Mouse (Mus musculus) neural tube, embryonic 13.5 days (tissue): ENCODE results near the gene Oas1g. TPM values are rescaled to one million over a fixed set of nuclear protein-coding genes. Genes with fewer than 3 reads are reported as not detected.
"Not testable (repeated sequence)": the region's sequence is repeated elsewhere in the genome, so short reads cannot be mapped to it uniquely, and the experiment has no call there.

Source experiments
- ATAC-seq: fragments of 200-750 bp; cut with Nextera tagmentation; 2 replicates; pipeline ENCODE4 v1.8.0; 2017; ENCODE audit warnings: low read depth, mild to moderate bottlenecking, moderate TSS enrichment, moderate library complexity
- H3K27ac ChIP-seq: fragments of 300-500 bp; sonication (generic); replicated peaks from 2 replicates; pipeline ENCODE4 v1.5.1; 2015; ENCODE audit warnings: moderate library complexity, mild to moderate bottlenecking, inconsistent platforms
- H3K27me3 ChIP-seq: fragments of 300-500 bp; sonication (generic); 2 replicates; pipeline ENCODE4 v1.6.1; 2015; ENCODE audit warnings: mild to moderate bottlenecking, inconsistent platforms
- H3K36me3 ChIP-seq: fragments of 300-500 bp; sonication (generic); 2 replicates; pipeline ENCODE4 v1.6.1; 2015; ENCODE audit warnings: mild to moderate bottlenecking, inconsistent platforms
- H3K4me1 ChIP-seq: fragments of 300-500 bp; sonication (generic); replicated peaks from 2 replicates; pipeline ENCODE4 v1.6.1; 2015; ENCODE audit warnings: inconsistent platforms
- H3K4me2 ChIP-seq: fragments of 300-500 bp; sonication (generic); 2 replicates; pipeline ENCODE4 v1.6.1; 2015; ENCODE audit warnings: inconsistent platforms, mild to moderate bottlenecking, moderate library complexity
- H3K4me3 ChIP-seq: fragments of 300-500 bp; sonication (generic); 2 replicates; pipeline ENCODE4 v1.5.1; 2015; ENCODE audit warnings: mild to moderate bottlenecking, inconsistent platforms
- H3K9ac ChIP-seq: fragments of 300-500 bp; sonication (generic); 2 replicates; pipeline ENCODE4 v1.6.1; 2015; ENCODE audit warnings: moderate library complexity, mild to moderate bottlenecking, inconsistent platforms
- H3K9me3 ChIP-seq: fragments of 300-500 bp; sonication (generic); 2 replicates; pipeline ENCODE4 v1.6.1; 2016; ENCODE audit warnings: inconsistent platforms
- WGBS: fragments of 180-500 bp; shearing (Covaris S2); methylation state at CpG from one replicate; pipeline ENCODE4 v1.1.7; 2015; 5-methylcytosine and 5-hydroxymethylcytosine counted together
- polyA plus RNA-seq: library from polyadenylated mRNA; unstranded; fragments of >200 nt; fragmentation: Nextera tagmentation; extraction: Ambion mirVana; gene quantifications from 2 replicates; pipeline ENCODE4 v1.2.1, GENCODE M21; 2015

Gene Oas1g
- polyA plus RNA-seq = 0.46 TPM in 1 of 2 replicates, not detected in the other

GRCm38 (mm10) chr5:120887413-120887812 is at the start of gene Oas1g:
Oas1g (minus strand) TSS chr5:120887613.
- 25% methylated on average over 6 of the region's 9 CpGs for WGBS
- not testable (repeated sequence) for ATAC-seq

DNA sequence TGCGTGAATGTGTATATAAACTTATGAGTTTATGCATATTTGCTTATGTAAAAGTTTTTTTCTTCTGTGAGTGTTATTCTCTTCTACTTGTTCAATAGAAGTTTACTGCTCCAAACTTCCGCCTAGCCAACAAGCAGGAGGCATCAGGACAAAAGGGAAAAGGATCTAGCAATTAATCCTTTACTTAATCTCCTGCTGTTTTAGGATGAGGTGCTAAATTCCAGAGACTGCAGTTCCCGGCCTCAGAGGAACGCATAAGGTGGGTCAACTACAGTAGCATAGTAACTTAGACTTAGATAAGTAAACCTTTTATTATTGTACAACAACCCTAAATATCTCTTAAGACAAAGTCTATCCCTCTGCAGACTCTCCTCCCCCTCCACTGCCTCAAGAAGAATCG is 46.6 kb upstream of the Oas1g start:
- H3K27me3 ChIP-seq = no peaks in the 10 kb centered on the region
- 6% methylated on average over 5 of the region's 5 CpGs for WGBS
- no peaks in the 10 kb centered on the region for H3K9me3 ChIP-seq
- no peak overlapping the region for H3K4me3 ChIP-seq
- no peaks in the 10 kb centered on the region for H3K36me3 ChIP-seq
- H3K4me2 ChIP-seq = no peak overlapping the region
- H3K4me1 ChIP-seq = no peaks in the 10 kb centered on the region
- no peak overlapping the region for H3K27ac ChIP-seq
- no peak overlapping the region for H3K9ac ChIP-seq
- no peak for ATAC-seq

More at GRCm38 (mm10) chr5:120887413-120887812, at the start of gene Oas1g:
- not testable (repeated sequence) for H3K4me3 ChIP-seq, H3K27ac ChIP-seq, H3K27me3 ChIP-seq, H3K4me2 ChIP-seq, H3K9ac ChIP-seq, H3K4me1 ChIP-seq, H3K9me3 ChIP-seq, H3K36me3 ChIP-seq

- 33% methylated on average over 1 of the region's 1 CpGs for WGBS
- no peaks in the 10 kb centered on the region for H3K36me3 ChIP-seq
Observed at GRCm38 (mm10) chr5:120927036-120927435, 39.6 kb upstream of the Oas1g start.

DNA sequence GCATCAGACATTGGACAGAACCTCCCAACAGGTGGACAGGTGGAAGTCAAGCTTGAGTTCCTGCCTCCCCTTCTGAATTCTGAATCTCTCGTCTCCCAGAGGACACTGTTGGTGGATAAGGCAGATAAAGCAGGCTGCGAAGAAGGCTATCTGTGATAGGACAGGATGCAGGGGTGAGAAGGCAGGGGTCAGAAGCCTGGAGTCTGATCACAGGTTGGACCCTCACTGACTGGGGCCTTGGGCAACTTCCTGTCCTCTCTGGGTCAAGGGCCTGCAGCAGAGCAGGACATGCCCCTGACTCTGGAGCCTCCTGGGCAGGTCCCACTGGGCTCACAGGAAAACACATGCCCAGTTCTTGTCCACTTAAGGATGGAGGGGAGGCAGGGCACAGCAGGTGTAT is 38.9 kb upstream of the Oas1g start:
- not testable (repeated sequence) for H3K4me1 ChIP-seq, ATAC-seq, H3K9me3 ChIP-seq, H3K4me2 ChIP-seq, H3K4me3 ChIP-seq, H3K9ac ChIP-seq, H3K27ac ChIP-seq, H3K27me3 ChIP-seq, H3K36me3 ChIP-seq
- WGBS = 87% methylated on average over 2 of the region's 2 CpGs

More at GRCm38 (mm10) chr5:120927036-120927435, 39.6 kb upstream of the Oas1g start:
- H3K9ac ChIP-seq = no peak overlapping the region
- ATAC-seq = no peak
- no peak overlapping the region for H3K4me3 ChIP-seq
- H3K27ac ChIP-seq = no peak overlapping the region
- no peaks in the 10 kb centered on the region for H3K9me3 ChIP-seq
- no peak overlapping the region for H3K4me2 ChIP-seq
- H3K4me1 ChIP-seq = no peaks in the 10 kb centered on the region
- H3K27me3 ChIP-seq = no peaks in the 10 kb centered on the region

- not testable (repeated sequence) for H3K4me2 ChIP-seq, H3K9ac ChIP-seq, H3K27ac ChIP-seq, H3K9me3 ChIP-seq, H3K27me3 ChIP-seq, H3K36me3 ChIP-seq, H3K4me3 ChIP-seq, H3K4me1 ChIP-seq, ATAC-seq
- WGBS = 87% methylated on average over 4 of the region's 4 CpGs
Observed at GRCm38 (mm10) chr5:120924520-120924919, 37.1 kb upstream of the Oas1g start.

DNA sequence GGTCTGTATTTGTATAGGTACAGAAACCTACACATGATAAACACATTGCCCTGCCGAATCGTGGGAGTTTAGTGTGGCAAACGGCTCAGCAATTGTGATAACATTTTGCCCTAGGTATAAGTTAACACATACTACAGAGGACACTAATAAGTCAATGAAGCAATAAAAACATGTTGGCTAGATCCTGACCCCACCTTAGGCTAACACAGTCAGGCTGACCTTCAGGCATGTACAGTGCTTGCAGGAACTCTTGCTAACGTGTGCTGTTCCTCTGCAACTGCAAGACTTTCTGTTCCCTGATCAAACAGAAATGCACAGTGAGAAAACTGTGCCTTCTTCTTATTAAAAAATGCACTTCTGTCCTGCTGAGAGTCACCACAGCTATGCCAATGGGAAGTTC is 36.6 kb upstream of the Oas1g start:
- no peaks in the 10 kb centered on the region for H3K27me3 ChIP-seq
- H3K36me3 ChIP-seq = no peaks in the 10 kb centered on the region
- no peak overlapping the region for H3K4me2 ChIP-seq
- no peaks in the 10 kb centered on the region for H3K9me3 ChIP-seq
- no peak for ATAC-seq
- no peak overlapping the region for H3K9ac ChIP-seq
- H3K27ac ChIP-seq = no peak overlapping the region
- 93% methylated on average over 4 of the region's 4 CpGs for WGBS
- H3K4me1 ChIP-seq = no peaks in the 10 kb centered on the region
- no peak overlapping the region for H3K4me3 ChIP-seq

DNA sequence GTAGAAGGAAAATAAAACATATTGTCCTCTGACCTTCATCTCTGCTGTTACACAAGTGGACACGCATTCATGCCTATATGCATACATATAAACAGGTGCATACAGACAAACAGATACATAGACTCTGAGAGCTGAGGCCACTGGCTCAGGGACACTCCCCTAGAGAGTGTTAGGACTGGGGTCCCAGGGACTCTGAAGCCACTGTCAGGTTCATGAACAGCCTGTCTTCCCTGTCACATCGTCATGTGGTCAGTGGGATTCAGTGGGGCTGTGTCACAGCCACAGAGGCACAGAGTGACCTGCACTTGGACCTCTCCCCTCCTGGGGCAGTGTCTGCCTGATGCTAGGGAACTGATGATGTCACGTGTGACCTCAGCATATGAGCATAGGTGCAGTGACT is 32.9 kb upstream of the Oas1g start:
- H3K9ac ChIP-seq = no peak overlapping the region
- 81% methylated on average over 3 of the region's 3 CpGs for WGBS
- H3K27ac ChIP-seq = no peak overlapping the region
- no peaks in the 10 kb centered on the region for H3K9me3 ChIP-seq
- no peak for ATAC-seq
- H3K4me2 ChIP-seq = no peak overlapping the region
- H3K4me3 ChIP-seq = no peak overlapping the region
- H3K36me3 ChIP-seq = no peaks in the 10 kb centered on the region
- H3K27me3 ChIP-seq = no peaks in the 10 kb centered on the region
- H3K4me1 ChIP-seq = no peaks in the 10 kb centered on the region

DNA sequence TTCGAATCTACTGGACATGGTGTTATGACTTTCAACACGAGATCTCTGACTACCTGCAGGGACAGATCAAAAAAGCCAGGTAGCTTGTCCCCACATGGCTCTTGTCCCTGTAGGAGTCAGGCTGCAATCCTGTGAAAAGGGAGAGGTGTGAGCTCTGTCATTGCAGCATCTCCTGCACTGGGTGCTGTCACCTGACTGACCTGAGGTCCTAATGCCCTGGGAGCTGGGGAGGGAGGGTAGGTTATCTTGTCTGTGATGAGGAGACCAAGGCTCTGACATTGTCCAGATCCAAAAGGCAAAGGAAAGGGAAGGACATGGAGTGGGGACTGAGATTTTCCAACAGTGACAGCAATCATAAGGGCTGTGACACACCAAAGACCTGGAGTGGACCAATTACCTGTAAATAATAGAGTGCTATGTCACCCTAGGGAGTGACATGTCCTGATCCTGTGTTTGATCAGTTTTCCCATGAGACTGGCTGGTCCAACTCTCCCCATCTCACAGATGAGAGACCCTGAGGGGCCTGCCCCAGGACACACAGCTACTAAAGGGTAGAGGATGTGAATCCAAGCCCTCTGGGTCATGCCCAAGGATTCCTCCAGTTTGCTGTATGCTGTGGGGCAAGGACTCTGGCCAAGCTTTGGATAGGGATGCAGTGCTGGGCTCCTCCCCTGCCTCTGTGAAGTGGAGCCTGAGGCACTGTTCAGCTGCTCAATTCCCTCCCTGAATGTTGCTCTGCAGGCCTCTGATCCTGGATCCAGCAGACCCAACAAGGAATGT is 31.9 kb upstream of the Oas1g start:
- H3K27ac ChIP-seq, H3K4me2 ChIP-seq, ATAC-seq, H3K4me1 ChIP-seq, H3K9ac ChIP-seq, H3K4me3 ChIP-seq, H3K36me3 ChIP-seq, H3K9me3 ChIP-seq, H3K27me3 ChIP-seq: not testable (repeated sequence)
- 67% methylated on average over 2 of the region's 2 CpGs for WGBS

- not testable (repeated sequence) for H3K4me1 ChIP-seq, H3K36me3 ChIP-seq, H3K27me3 ChIP-seq, H3K27ac ChIP-seq, H3K9me3 ChIP-seq, H3K9ac ChIP-seq, H3K4me2 ChIP-seq, H3K4me3 ChIP-seq, ATAC-seq
- 51% methylated on average over 8 of the region's 8 CpGs for whole genome bisulfite sequencing
Observed at GRCm38 (mm10) chr5:120914204-120914603, 26.8 kb upstream of the Oas1g start, which contains the start of gene Oas1d. Oas1d (plus strand) TSS chr5:120914536.

DNA sequence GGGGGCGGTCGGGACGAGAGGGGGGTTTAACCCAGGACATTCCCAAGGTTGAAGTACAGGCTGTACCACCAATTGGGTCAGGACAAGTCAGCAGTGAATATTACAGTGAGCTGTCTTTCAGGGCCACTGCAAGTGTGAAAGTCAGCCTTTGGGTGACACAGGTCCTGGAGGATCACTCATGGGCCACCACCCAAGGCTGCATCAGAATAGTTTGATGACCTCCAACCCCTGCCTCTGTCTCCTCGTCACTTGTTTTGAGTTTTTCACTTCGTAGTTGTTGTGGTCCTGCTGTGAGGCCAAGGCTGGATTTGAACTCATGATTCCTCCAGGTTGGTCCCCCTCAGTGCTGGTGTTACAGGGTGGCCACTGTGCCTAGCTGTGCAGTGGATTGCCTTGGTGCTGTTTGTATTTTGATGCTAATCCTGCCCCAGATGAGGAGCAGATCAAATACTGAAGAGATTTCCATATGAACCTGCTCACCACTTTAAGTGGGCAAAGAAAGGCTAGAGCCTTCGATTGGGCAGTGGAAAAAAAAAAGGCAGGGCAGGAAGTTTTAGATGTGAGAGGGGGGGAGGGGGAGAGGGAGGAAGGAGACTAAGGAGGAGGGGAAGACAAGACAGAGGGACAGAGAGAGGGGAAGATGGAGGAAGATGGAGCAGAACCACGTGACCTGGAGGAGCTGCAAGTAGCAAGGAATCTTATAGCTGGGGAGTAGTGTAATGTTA is 20.9 kb upstream of the Oas1g start:
- Histone ChIP-seq H3K4me1 (no peaks in the 10 kb centered on the region), H3K4me2 (no peak overlapping the region), H3K36me3 (no peaks in the 10 kb centered on the region), H3K4me3 (no peak overlapping the region), H3K27ac (no peak overlapping the region), H3K27me3 (no peaks in the 10 kb centered on the region), H3K9ac (no peak overlapping the region), H3K9me3 (no peaks in the 10 kb centered on the region)
- no peak for ATAC-seq
- WGBS = 56% methylated on average over 7 of the region's 7 CpGs

GRCm38 (mm10) chr5:120906791-120907733 is 19.6 kb upstream of the Oas1g start, which contains the start of gene Oas1a:
Oas1a (minus strand) TSS chr5:120907521.
- H3K27ac ChIP-seq, H3K9me3 ChIP-seq, H3K4me3 ChIP-seq, H3K9ac ChIP-seq, H3K4me2 ChIP-seq, H3K27me3 ChIP-seq, H3K4me1 ChIP-seq, H3K36me3 ChIP-seq, ATAC-seq: not testable (repeated sequence)
- WGBS = 39% methylated on average over 9 of the region's 12 CpGs

- 92% methylated on average over 5 of the region's 5 CpGs for WGBS
- Histone ChIP-seq H3K4me3 (no peak overlapping the region), H3K9me3 (0 out of 2 replicates have a peak, but pooled peaks cover 4% of the 10 kb centered on the region), H3K36me3 (no peaks in the 10 kb centered on the region), H3K4me1 (no peaks in the 10 kb centered on the region), H3K27ac (no peak overlapping the region), H3K9ac (no peak overlapping the region), H3K4me2 (no peak overlapping the region), H3K27me3 (no peaks in the 10 kb centered on the region)
- no peak for ATAC-seq
Observed at GRCm38 (mm10) chr5:120902056-120902455, 14.6 kb upstream of the Oas1g start.
